Mouse (Mus musculus): Measurements from ENCODE around the gene Dapp1. TPM values are rescaled to one million over a fixed set of nuclear protein-coding genes. Genes with fewer than 3 reads are reported as not detected.
A peak's percentile ranks its signal among the peaks of the same experiment; 100 is the strongest.
"Not testable (repeated sequence)": the region's sequence is repeated elsewhere in the genome, so short reads cannot be mapped to it uniquely, and the experiment has no call there.

Gene Dapp1
- polyA plus RNA-seq, 1 experiment from 2014 or later, result 1.6 TPM

DNA sequence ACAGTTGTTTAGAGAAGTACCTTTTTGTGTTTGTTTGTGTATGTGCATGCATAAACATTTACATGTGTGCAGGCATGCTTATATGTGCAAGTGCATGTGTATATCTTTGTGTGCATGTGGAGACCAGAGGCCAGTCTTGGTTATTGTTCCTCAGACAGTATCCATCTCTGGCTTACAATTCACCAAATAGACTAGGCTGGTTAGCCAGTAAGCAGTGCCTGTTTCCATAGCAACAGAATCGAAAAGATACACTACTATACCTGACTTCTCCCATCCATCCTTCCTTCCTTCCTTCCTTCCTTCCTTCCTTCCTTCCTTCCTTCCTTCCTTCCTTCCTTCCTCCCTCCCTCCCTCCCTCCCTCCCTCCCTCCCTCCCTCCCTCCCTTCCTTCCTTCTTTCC lies 17.3 kb downstream of the Dapp1 start:
- H3K27ac ChIP-seq (ENCODE audit: low read depth, low read length); H3K4me3 ChIP-seq (ENCODE audit: low read depth, low read length); H3K4me2 ChIP-seq (ENCODE audit: low read depth, low read length); H3K9me3 ChIP-seq (ENCODE audit: control insufficient read depth, low read length); ATAC-seq (ENCODE audit: low read depth); H3K27me3 ChIP-seq (ENCODE audit: control insufficient read depth, insufficient read depth, low read length); H3K36me3 ChIP-seq (ENCODE audit: control insufficient read depth, insufficient read depth, low read length); H3K4me1 ChIP-seq (ENCODE audit: control insufficient read depth, insufficient read depth, low read length); H3K9ac ChIP-seq (replicated peaks; ENCODE audit: low read depth, low read length): not testable (repeated sequence)
- 61% methylated on average over 1 of the region's 1 CpGs for WGBS

DNA sequence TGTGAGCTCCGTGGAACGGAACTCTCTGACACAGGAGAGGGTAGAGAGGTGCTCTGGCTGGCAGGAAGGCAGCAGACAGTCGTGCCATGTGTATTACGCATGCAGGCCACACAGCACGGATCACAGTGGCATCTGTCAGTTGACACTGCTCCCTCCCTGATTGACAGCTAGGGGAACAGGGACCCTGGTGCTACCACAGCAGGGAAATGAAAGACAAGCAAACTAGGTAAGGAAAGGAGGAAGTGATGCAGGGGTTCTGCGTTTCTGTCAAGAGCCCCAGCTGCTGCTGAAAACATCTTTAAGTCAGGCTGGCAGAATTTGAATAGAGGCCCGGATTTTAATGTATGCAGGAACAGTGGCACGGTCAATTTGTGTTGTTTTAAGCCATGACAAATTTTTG lies 17.8 kb downstream of the Dapp1 start:
- Histone ChIP-seq H3K4me3 (ENCODE audit: low read depth, low read length) (no peak overlapping the region), H3K9me3 (ENCODE audit: control insufficient read depth, low read length) (no peaks in the 10 kb centered on the region), H3K4me2 (ENCODE audit: low read depth, low read length) (no peak overlapping the region), H3K27me3 (ENCODE audit: control insufficient read depth, insufficient read depth, low read length) (no peaks in the 10 kb centered on the region), H3K4me1 (ENCODE audit: control insufficient read depth, insufficient read depth, low read length) (no peaks in the 10 kb centered on the region), H3K27ac (ENCODE audit: low read depth, low read length) (no peak overlapping the region), H3K36me3 (ENCODE audit: control insufficient read depth, insufficient read depth, low read length) (no peaks in the 10 kb centered on the region), H3K9ac (replicated peaks; ENCODE audit: low read depth, low read length) (no peak overlapping the region)
- no peak for ATAC-seq (ENCODE audit: low read depth)
- WGBS, result 76% methylated on average over 8 of the region's 8 CpGs

DNA sequence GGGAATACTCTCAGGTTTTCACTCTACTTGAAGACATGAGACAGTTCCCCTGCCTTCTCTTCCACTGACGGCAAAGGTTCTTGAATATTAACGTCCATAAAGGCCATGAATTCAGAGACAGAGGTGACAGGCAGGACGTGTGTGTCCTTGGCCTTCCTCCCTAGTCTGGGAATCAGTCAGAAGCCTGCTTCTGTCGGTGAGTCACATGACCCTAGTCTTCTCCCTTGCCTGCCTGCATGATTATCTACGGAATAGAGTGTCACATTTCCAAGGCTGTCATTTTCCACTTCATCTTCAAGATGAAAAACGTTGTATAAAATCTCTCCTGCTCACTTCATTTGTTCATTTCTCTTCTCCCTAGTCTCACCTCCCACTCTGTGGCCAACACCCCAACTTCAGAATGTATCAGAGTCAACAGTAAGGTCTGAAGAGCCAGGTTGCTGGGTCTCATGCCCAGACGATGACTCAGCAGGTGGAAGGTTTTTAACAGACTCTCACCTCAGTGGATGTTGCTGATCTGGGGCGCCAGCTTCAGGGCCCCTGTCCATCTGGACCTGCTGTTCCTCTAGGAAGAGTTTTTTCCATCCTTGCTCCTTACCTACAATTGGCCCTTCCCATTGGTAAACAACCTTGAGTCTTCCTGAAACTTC lies 19.5 kb downstream of the Dapp1 start:
- no peaks in the 10 kb centered on the region for H3K27me3 ChIP-seq (ENCODE audit: control insufficient read depth, insufficient read depth, low read length)
- WGBS, result 73% methylated on average over 8 of the region's 8 CpGs
- H3K9me3 ChIP-seq (ENCODE audit: control insufficient read depth, low read length), result no peaks in the 10 kb centered on the region
- ATAC-seq (ENCODE audit: low read depth), result no peak
- no peak overlapping the region for H3K27ac ChIP-seq (ENCODE audit: low read depth, low read length)
- no peak overlapping the region for H3K9ac ChIP-seq (replicated peaks; ENCODE audit: low read depth, low read length)
- H3K4me1 ChIP-seq (ENCODE audit: control insufficient read depth, insufficient read depth, low read length), result no peaks in the 10 kb centered on the region
- no peaks in the 10 kb centered on the region for H3K36me3 ChIP-seq (ENCODE audit: control insufficient read depth, insufficient read depth, low read length)
- H3K4me3 ChIP-seq (ENCODE audit: low read depth, low read length), result no peak overlapping the region
- no peak overlapping the region for H3K4me2 ChIP-seq (ENCODE audit: low read depth, low read length)

DNA sequence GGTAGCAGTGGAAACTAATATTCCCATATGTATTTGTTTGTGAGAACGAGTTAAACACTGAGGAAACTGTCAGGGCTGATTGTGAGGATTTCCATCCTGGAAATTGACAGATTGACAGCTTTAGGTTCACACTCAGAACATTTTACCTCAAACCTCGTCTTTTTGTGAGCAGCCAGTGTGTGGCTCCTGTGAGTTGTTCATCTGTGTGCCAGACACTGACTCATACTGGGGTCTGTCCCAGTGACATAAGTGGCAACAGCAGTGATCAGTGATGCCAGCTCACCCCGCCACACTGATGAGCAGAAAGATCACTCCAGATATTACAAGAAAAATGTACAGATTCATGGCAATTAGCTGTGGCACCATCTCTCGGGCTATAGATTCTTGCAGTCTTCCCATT lies 21.9 kb downstream of the Dapp1 start:
- Histone ChIP-seq H3K4me3 (ENCODE audit: low read depth, low read length) (no peak overlapping the region), H3K4me1 (ENCODE audit: control insufficient read depth, insufficient read depth, low read length) (no peaks in the 10 kb centered on the region), H3K36me3 (ENCODE audit: control insufficient read depth, insufficient read depth, low read length) (no peaks in the 10 kb centered on the region), H3K4me2 (ENCODE audit: low read depth, low read length) (no peak overlapping the region), H3K27ac (ENCODE audit: low read depth, low read length) (no peak overlapping the region), H3K27me3 (ENCODE audit: control insufficient read depth, insufficient read depth, low read length) (no peaks in the 10 kb centered on the region), H3K9me3 (ENCODE audit: control insufficient read depth, low read length) (no peaks in the 10 kb centered on the region), H3K9ac (replicated peaks; ENCODE audit: low read depth, low read length) (no peak overlapping the region)
- whole genome bisulfite sequencing, result 84% methylated on average over 4 of the region's 4 CpGs
- ATAC-seq (ENCODE audit: low read depth), result no peak

DNA sequence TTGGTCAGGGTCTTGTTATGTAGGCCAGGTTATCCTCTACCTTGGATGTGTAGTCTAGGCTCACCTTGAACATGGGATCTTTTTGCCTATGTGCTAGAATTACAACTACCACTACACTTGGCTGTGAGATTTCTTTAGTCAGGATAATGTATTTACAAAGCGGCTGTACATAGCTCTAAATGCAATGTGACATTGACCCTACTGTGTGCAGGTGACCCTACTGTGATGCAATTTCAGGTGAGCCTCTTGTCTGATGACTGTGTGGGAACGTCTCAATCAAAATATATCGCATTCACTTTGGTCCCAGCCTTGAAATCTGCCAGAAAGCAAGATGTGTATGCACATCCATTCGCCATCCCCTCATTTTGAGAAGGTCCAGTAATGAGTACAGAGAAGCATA lies 23.0 kb downstream of the Dapp1 start:
- Histone ChIP-seq H3K4me3 (ENCODE audit: low read depth, low read length) (no peak overlapping the region), H3K9ac (replicated peaks; ENCODE audit: low read depth, low read length) (no peak overlapping the region), H3K27me3 (ENCODE audit: control insufficient read depth, insufficient read depth, low read length) (no peaks in the 10 kb centered on the region), H3K4me1 (ENCODE audit: control insufficient read depth, insufficient read depth, low read length) (no peaks in the 10 kb centered on the region), H3K36me3 (ENCODE audit: control insufficient read depth, insufficient read depth, low read length) (no peaks in the 10 kb centered on the region), H3K4me2 (ENCODE audit: low read depth, low read length) (no peak overlapping the region), H3K9me3 (ENCODE audit: control insufficient read depth, low read length) (no peaks in the 10 kb centered on the region), H3K27ac (ENCODE audit: low read depth, low read length) (no peak overlapping the region)
- no peak for ATAC-seq (ENCODE audit: low read depth)
- WGBS, result 95% methylated on average over 4 of the region's 4 CpGs

DNA sequence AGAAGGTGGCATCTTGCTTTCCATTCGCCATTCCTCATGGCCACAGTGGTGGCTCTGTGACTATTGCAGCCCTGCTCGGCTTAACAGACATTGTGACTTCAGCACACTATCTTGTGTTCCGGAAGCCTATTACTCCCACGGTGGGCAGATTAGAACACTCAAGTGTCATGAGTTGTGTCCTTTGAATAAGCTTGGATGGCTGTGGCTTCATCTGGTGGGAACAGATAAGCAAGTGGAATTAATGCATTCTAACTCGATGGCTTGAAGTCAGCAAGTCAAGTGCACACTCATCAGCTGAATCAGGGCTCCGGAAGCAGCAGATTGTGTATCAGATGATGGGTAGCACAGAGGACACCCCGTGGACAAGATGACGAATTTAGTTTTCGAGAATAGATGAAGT lies 23.5 kb downstream of the Dapp1 start:
- ATAC-seq (ENCODE audit: low read depth), result no peak

DNA sequence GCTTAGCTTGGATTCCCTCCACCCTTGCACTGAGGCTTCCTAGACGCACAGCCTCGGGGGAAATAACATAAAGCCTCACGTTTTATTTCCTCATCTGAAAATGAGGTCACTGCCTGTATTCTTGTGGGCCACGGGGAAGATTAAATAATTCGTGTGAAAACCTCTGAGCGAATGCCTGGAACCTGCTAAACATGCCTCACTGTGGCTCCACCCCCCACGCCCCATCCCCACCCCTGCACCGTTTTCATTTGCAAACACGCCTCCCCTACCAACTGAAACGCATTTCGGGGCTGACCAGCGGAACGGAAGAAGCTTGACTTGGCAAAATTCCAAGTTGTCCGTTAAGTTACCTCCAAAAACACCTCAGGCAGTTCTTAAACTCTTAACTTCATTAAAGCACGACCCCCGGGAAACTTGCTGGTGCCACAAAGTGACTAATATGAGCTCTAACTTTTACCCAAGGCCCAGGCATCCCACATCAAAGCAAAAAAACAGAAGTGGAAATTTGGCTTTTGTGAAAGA lies 25.7 kb downstream of the Dapp1 start:
- WGBS, result 33% methylated on average over 16 of the region's 16 CpGs
- no peaks in the 10 kb centered on the region for H3K27me3 ChIP-seq (ENCODE audit: control insufficient read depth, insufficient read depth, low read length)
- no peak for ATAC-seq (ENCODE audit: low read depth)
- H3K27ac ChIP-seq (ENCODE audit: low read depth, low read length), result no peak overlapping the region
- no peaks in the 10 kb centered on the region for H3K9me3 ChIP-seq (ENCODE audit: control insufficient read depth, low read length)
- no peaks in the 10 kb centered on the region for H3K4me1 ChIP-seq (ENCODE audit: control insufficient read depth, insufficient read depth, low read length)
- peak overlapping the region; percentile 23; the same call in 1 of the 2 replicates for H3K4me2 ChIP-seq (ENCODE audit: low read depth, low read length)
- H3K4me3 ChIP-seq (ENCODE audit: low read depth, low read length), result no peak overlapping the region
- no peaks in the 10 kb centered on the region for H3K36me3 ChIP-seq (ENCODE audit: control insufficient read depth, insufficient read depth, low read length)
- H3K9ac ChIP-seq (replicated peaks; ENCODE audit: low read depth, low read length), result no peak overlapping the region

More for the DNA sequence above, 23.5 kb downstream of the Dapp1 start:
- Histone ChIP-seq H3K36me3 (ENCODE audit: control insufficient read depth, insufficient read depth, low read length) (no peaks in the 10 kb centered on the region), H3K9me3 (ENCODE audit: control insufficient read depth, low read length) (no peaks in the 10 kb centered on the region), H3K4me2 (ENCODE audit: low read depth, low read length) (no peak overlapping the region), H3K9ac (replicated peaks; ENCODE audit: low read depth, low read length) (no peak overlapping the region), H3K27me3 (ENCODE audit: control insufficient read depth, insufficient read depth, low read length) (no peaks in the 10 kb centered on the region), H3K27ac (ENCODE audit: low read depth, low read length) (no peak overlapping the region), H3K4me1 (ENCODE audit: control insufficient read depth, insufficient read depth, low read length) (no peaks in the 10 kb centered on the region), H3K4me3 (ENCODE audit: low read depth, low read length) (no peak overlapping the region)
- WGBS, result 92% methylated on average over 9 of the region's 9 CpGs

DNA sequence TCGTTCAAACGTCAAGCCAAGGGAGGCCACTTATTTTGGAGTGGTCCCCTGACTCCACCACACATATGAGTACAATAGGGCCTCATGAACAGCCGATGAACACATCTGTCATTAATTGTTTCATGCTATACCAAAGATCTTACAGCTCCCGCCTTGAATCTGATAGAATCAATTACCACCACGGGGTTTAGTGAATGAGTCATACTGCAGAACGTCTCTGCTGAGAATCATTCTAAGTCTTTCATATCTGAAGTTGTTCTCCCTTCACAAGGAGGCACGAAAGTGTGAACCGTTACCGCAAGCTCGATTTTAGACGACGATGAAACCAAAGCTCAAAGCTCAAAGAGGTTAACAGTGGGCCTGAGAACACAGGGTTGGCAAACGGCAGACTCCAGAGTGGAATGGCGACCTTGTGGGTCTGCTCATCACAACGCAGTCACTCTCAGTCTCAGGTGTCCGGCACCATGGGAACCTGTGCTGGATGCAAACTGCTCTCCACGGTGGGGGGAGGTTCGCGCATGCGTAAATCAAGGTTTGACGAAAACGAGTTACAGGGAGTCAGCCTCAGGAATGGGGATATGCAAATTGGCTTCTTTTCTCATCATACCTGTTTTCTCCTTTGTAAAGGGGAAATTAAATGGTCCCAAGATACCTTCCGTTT lies 27.0 kb downstream of the Dapp1 start:
- H3K9ac ChIP-seq (replicated peaks; ENCODE audit: low read depth, low read length), result no peak overlapping the region
- no peak for ATAC-seq (ENCODE audit: low read depth)
- no peaks in the 10 kb centered on the region for H3K36me3 ChIP-seq (ENCODE audit: control insufficient read depth, insufficient read depth, low read length)
- H3K4me1 ChIP-seq (ENCODE audit: control insufficient read depth, insufficient read depth, low read length), result no peaks in the 10 kb centered on the region
- H3K27ac ChIP-seq (ENCODE audit: low read depth, low read length), result no peak overlapping the region
- WGBS, result 68% methylated on average over 23 of the region's 23 CpGs
- no peak overlapping the region for H3K4me2 ChIP-seq (ENCODE audit: low read depth, low read length)
- no peak overlapping the region for H3K4me3 ChIP-seq (ENCODE audit: low read depth, low read length)
- no peaks in the 10 kb centered on the region for H3K27me3 ChIP-seq (ENCODE audit: control insufficient read depth, insufficient read depth, low read length)
- H3K9me3 ChIP-seq (ENCODE audit: control insufficient read depth, low read length), result no peaks in the 10 kb centered on the region
